Mouse (Mus musculus) skeletal muscle tissue, adult 2 months (tissue): Measurements from ENCODE around the gene Pih1d1.
A peak's percentile ranks its signal among the peaks of the same experiment; 100 is the strongest.
"Not testable (repeated sequence)": the region's sequence is repeated elsewhere in the genome, so short reads cannot be mapped to it uniquely, and the experiment has no call there.

Experiments
- DNase-seq: peaks from one replicate; pipeline ENCODE4 v3.0.0-alpha.2; 2012; ENCODE audit warnings: low read depth, low spot score

The Pih1d1 gene

GRCm38 (mm10) chr7:45167761-45168445 is 13.8 kb downstream of the Pih1d1 start:
- no peak for DNase-seq

DNA sequence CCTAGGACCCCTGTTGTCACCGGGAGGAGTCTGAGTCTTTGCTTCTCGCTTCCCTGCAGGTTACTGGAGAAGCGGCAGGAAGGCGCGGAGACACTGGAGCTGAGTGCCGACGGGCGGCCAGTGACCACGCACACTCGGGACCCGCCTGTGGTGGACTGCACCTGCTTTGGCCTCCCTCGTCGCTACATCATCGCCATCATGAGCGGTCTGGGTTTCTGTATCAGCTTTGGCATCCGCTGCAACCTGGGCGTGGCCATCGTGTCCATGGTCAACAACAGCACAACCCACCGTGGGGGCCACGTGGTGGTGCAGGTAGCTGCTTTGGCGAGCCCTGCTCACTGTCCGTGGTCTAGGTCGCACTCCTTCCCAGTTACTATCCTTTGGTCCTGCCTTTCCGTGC is 14.6 kb downstream of the Pih1d1 start:
- DNase-seq: no peak

DNA sequence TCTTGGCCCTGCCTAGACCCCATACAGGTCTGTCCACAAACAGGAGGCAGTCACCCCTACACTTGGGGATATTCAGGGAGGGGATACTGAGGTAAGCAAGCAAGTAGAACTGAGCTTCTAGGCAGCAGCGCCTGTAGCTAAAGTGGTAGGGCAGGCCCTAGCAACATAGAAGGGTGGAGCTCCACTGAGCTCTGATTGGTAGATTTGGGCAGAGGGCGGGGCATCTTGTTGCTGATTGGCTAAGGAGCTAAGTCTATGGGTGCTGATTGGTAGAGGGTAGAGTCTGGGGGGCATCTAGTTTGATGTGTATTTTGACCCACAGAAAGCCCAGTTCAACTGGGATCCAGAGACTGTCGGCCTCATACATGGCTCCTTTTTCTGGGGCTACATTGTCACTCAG is 15.4 kb downstream of the Pih1d1 start:
- DNase-seq: no peak

DNA sequence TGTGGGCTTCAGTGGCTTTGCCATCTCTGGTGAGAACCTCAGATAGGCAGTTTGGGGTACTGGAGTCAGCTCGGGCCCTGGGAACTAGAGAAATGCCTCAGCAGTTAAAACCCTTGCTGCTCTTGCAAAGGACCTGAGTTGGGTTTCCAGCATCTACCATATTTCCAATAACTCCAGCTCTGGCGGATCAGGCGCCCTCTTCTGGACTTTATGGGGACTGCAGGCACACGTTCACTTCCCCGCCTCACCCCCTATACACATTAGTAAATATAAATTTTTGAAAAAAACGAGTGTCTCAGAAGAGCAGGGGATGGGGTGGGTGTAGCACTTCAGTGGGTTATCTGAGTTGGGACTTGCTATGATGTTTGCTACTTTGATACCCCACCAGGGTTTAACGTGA is 18.9 kb downstream of the Pih1d1 start:
- no peak for DNase-seq

DNA sequence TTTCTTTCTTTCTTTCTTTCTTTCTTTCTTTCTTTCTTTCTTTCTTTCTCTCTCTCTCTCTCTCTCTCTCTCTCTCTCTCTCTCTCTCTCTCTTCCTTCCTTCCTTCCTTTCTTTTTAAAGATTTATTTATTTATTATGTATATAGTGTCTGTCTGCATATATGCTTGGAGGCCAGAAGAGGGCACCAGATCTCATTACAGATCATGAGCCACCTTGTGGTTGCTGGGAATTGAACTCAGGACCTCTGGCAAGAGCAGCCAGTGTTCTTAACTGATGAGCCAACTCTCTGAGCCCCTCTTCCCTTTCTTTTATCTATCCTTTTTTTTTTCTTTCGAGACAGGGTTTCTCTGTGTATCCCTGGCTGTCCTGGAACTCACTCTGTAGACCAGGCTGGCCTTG is 19.7 kb downstream of the Pih1d1 start:
- DNase-seq: not testable (repeated sequence)

- DNase-seq: no peak
Measured at GRCm38 (mm10) chr7:45174567-45175280, 20.6 kb downstream of the Pih1d1 start.

DNA sequence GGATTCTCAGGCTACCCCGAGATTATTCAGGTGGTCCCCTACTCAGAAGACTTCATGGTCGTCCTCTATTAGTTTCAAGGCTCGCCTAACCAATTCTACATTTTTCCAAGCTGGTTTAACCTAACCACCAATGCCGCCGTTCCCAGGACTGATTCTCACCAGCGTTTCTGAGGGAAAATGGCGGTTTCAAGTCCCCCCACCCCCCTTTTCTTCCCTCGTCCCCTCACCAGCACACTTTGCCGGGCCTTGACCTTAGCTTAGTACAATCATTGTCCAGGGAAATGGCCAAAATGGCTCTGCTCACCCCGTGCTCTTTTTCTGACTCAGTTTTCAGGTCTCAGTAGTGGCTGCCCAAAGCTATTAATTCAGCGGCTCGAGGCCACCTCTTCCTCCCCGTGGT is 21.3 kb downstream of the Pih1d1 start:
- DNase-seq: no peak

- no peak for DNase-seq
Measured at GRCm38 (mm10) chr7:45175929-45176328, 21.8 kb downstream of the Pih1d1 start.

- no peak for DNase-seq
Measured at GRCm38 (mm10) chr7:45176356-45176755, 22.3 kb downstream of the Pih1d1 start.

- no peak for DNase-seq
Measured at GRCm38 (mm10) chr7:45178550-45178949, 24.4 kb downstream of the Pih1d1 start.

DNA sequence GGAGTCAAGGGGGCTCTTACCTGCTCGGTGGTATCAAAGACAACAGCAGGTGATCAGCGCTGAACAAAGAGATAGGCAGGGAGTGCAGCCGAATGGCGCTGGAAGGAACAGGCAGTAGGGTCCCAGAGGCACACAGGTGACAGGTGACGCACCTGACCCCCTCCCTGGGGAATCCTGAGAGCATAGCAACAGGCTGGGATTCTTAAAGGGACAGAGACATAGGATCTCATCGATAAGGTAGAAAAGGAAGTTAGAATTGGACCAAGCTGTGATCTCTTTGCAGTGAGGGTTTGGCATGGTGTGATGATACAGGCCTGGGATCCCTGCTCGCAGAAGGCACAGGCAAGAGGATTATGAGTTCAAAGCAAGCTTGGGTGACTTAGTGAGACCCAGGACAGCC is 25.4 kb downstream of the Pih1d1 start, which contains the start of gene Gfy:
Gfy (minus strand) TSS at position 101 of the 400 bp plus-strand sequence.
- no peak for DNase-seq

GRCm38 (mm10) chr7:45180896-45181477 is 26.9 kb downstream of the Pih1d1 start, which contains the start of gene Pth2:
TSS of gene Pth2 (plus strand) at chr7:45180995.
- DNase-seq: no peak

GRCm38 (mm10) chr7:45181540-45181939 is 27.4 kb downstream of the Pih1d1 start:
- DNase-seq: no peak

GRCm38 (mm10) chr7:45182199-45182601 is 28.1 kb downstream of the Pih1d1 start:
- DNase-seq: peak; percentile 89

- peak; percentile 36 for DNase-seq
Measured at GRCm38 (mm10) chr7:45182606-45183005, 28.5 kb downstream of the Pih1d1 start.

DNA sequence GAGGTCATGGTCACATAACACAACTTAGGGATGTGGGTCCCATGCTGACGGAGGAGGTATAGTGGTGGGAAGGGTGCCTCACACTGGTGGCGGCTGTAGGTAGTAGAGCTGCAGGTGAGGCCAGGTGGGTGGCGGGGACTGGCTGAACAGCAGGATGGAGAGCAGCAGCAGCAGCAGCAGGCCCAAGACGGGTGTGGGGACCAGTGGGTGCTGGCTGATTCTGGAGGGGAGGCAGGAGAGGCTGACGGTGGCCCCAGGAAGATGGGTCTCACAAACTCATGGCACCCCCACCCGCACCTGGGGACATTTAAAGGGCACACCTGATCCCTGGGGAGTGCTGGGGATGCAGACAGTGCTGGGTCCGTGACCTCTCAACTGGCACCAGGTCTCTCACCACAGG is 29.6 kb downstream of the Pih1d1 start:
- DNase-seq: no peak

GRCm38 (mm10) chr7:45185921-45186320 is 31.8 kb downstream of the Pih1d1 start:
- DNase-seq: no peak

- DNase-seq: no peak
Measured at GRCm38 (mm10) chr7:45189600-45189999, 35.5 kb downstream of the Pih1d1 start.

DNA sequence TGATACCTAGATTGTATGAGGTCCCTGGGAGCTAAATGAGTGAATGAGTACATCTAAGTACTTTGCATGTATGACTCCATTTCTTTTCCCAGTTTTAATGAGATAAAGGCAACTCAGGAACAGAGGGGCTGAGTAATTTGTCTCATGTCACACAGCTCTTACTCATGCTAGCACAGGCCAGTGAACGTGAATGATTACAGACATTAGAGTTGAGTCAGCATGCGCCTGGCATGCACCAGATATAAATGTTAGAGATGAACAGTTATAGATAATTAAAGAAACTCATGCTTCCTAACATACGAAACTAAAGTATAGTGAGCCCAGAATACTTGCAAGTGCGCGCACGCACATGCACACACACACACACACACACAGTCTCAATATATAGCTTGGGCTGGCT is 36.1 kb downstream of the Pih1d1 start:
- no peak for DNase-seq

DNA sequence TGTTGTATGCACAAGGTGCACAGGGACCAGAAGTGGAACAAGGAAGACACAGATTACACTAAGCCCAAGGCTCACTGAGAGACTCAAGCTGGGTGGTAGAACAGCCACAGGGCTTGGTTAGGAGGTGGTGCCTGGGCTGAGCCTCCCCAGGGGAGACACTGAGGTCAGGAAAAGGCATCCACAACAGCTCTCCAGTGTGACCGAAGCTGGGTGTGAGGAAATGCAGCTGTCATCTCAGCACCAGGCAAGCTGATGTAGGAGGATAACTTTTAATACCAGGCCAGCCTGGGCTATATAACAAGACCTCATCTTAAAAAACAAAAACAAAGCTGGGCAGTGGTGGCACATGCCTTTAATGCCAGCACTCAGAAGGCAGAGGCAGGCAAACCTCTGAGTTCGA is 37.1 kb downstream of the Pih1d1 start:
- no peak for DNase-seq

DNA sequence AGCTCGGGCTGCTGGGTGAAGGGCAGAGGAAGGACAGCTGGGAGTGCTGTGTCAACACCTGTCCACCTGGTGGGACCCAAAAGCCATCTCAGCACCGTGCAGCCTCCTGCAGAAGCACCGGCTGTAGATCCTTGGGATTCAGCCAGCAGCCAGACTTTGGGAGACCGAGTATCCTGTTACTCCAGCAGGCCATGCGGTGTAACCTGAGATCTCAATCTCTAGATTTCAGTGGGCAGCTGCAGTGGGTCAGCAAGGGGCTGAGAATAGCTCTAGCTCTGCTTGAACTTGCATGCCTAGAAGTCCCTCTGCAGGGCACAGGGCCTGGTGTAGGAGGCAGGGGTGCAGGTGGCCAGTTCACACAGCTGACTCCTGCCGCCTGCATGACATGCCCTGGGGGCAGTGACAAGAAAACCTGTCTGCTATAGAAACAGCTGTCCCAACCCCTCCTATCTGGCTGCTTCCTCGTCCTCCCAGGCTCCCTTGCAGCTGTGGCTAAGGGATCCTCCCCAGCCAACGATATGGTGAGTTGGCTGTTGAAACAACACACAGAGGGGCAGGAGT is 37.8 kb downstream of the Pih1d1 start:
- peak; percentile 93 for DNase-seq

DNA sequence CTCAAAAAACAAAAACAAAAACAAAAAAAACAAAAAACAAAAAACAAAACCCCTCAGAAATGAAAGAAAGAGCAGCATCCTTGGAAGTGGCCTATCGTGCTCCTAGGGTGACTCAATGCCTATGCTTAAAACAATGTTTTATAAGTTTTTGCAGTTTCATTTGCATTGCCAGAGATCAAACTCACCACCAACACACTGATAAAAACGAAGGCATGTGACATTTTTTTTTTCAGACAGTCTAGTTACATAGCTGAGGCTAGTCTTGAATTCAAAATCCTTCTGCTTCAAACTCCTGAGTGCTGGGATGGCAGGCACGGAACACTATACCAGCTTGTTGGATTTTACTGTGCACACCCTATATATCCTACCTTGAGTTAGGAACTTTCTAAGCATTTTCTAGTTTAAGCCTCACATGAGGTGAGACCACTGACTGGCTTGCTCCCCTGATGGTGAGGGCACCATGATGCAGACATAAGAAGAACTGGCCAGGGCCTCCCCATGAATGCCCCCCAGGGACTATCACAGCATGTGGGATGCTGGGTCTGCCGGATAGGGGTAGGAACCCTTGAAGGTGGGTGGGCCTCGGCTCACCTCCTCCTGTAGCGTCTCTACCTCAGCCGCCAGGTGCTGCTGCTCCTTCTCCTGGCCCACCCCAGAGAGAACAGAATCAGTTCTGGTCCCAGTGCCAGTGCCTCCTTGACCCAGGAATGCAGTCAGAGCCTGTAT is 38.6 kb downstream of the Pih1d1 start:
- DNase-seq: no peak
